Mouse (Mus musculus): ENCODE results near the gene Parp6. TPM values are rescaled to one million over a fixed set of nuclear protein-coding genes. Genes with fewer than 3 reads are reported as not detected.

The Parp6 gene
- polyA plus RNA-seq, 1 experiment from 2014 or later: 197 TPM

DNA sequence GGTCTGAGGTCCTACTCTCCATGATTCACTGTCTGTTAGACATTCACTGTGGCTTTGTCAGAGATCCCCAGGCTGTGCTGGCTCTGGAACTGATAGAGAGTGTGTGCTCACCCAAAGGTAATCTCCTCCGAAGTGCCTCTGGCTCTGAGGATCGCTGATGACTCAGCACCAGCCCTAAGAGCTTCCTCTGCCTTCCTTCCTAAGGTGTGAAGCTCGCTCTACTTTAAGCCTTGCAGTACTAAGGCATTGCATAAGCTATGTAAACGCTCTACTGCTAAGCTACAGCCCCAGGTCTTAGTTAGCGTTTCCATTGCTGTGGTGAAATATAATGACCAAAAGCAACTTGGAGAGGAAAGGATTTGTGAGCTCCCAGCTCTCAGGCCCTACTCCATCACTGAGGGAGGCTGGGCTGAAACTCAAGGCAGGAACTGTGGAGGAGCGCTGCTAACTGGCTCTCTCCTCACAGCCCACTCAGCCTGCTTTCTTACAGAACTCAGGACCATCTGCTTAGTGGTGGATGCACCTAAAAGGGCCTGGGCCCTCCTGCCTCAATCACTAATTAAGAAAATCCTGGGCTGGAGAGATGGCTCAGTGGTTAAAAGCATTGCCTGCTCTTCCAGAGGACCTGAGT, 70.4 kb downstream of the Parp6 start:
- WGBS: 53% methylated on average over 6 of the region's 6 CpGs

DNA sequence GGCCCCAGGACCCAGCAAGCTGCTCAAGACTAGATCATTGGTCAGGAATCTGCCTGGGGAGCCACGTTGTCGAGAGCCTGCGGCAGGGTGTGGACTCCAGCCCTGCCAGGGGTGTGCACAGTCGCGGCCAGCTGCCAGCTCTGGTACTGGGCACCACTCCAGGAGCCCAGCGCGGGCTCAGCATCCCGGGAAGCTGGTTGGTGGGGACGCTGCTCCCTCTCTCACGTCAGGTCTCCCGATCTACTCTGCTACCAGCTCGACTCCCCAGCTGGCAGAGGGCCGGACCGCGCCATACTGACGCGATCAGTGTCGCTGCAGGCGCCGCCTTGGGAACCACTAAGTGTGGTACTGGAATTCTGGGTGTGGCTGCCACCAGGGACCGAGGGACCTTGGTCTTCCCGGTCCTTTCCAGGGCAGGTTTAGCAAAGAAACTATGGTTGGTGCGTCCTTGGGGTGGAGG, 74.6 kb downstream of the Parp6 start:
- Histone ChIP-seq H3K4me1 (ENCODE audit: control insufficient read depth, insufficient read depth, low read depth, low read length) (peaks cover 12% of the 10 kb centered on the region), H3K4me3 (ENCODE audit: low read length) (peak overlapping the region; percentile 37), H3K4me2 (ENCODE audit: low read length) (peak overlapping the region; percentile 70), H3K36me3 (ENCODE audit: control insufficient read depth, insufficient read depth, low read length) (no peaks in the 10 kb centered on the region), H3K9ac (ENCODE audit: low read depth, low read length) (peak overlapping the region; percentile 57), H3K27ac (ENCODE audit: low read depth, low read length) (peak overlapping the region; percentile 72), H3K9me3 (ENCODE audit: control insufficient read depth, low read length) (no peaks in the 10 kb centered on the region), H3K27me3 (replicated peaks; ENCODE audit: control insufficient read depth, insufficient read depth, low read length) (no peaks in the 10 kb centered on the region)
- ATAC-seq: peak; percentile 89
- 4% methylated on average over 23 of the region's 23 CpGs for WGBS

More for the DNA sequence above, 70.4 kb downstream of the Parp6 start:
- Histone ChIP-seq H3K27me3 (replicated peaks; ENCODE audit: control insufficient read depth, insufficient read depth, low read length) (no peaks in the 10 kb centered on the region), H3K9ac (ENCODE audit: low read depth, low read length) (no peak overlapping the region), H3K4me1 (ENCODE audit: control insufficient read depth, insufficient read depth, low read depth, low read length) (peaks cover 11% of the 10 kb centered on the region), H3K4me2 (ENCODE audit: low read length) (no peak overlapping the region), H3K9me3 (ENCODE audit: control insufficient read depth, low read length) (no peaks in the 10 kb centered on the region), H3K36me3 (ENCODE audit: control insufficient read depth, insufficient read depth, low read length) (no peaks in the 10 kb centered on the region), H3K27ac (ENCODE audit: low read depth, low read length) (no peak overlapping the region), H3K4me3 (ENCODE audit: low read length) (no peak overlapping the region)
- no peak for ATAC-seq

DNA sequence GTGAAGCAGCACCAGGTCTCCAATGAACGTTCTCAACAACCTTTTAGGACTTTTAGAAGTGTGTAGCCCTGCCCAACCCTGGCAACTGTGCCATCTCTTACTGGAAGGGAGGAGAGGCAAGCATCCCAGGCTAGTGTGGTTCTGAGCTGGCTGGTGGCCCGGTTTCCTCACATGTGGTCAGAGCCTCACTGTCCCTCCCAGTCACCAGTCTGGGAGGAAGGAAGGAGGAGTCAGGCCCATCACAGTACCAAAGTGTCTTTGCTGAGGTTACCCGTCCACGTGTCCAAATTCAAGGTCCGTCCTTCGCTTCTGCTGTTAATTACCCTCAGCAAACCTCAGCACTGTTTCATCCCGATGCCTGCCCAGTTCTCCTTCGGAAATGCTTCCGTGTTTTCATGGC, 75.1 kb downstream of the Parp6 start:
- Histone ChIP-seq H3K4me3 (ENCODE audit: low read length) (peak overlapping the region; percentile 37), H3K9me3 (ENCODE audit: control insufficient read depth, low read length) (no peaks in the 10 kb centered on the region), H3K27ac (ENCODE audit: low read depth, low read length) (peak overlapping the region; percentile 72), H3K27me3 (replicated peaks; ENCODE audit: control insufficient read depth, insufficient read depth, low read length) (no peaks in the 10 kb centered on the region), H3K36me3 (ENCODE audit: control insufficient read depth, insufficient read depth, low read length) (no peaks in the 10 kb centered on the region), H3K4me2 (ENCODE audit: low read length) (peak overlapping the region; percentile 70), H3K9ac (ENCODE audit: low read depth, low read length) (peak overlapping the region; percentile 57), H3K4me1 (ENCODE audit: control insufficient read depth, insufficient read depth, low read depth, low read length) (peaks cover 12% of the 10 kb centered on the region)
- ATAC-seq: peak; percentile 73
- 32% methylated on average over 9 of the region's 9 CpGs for WGBS

DNA sequence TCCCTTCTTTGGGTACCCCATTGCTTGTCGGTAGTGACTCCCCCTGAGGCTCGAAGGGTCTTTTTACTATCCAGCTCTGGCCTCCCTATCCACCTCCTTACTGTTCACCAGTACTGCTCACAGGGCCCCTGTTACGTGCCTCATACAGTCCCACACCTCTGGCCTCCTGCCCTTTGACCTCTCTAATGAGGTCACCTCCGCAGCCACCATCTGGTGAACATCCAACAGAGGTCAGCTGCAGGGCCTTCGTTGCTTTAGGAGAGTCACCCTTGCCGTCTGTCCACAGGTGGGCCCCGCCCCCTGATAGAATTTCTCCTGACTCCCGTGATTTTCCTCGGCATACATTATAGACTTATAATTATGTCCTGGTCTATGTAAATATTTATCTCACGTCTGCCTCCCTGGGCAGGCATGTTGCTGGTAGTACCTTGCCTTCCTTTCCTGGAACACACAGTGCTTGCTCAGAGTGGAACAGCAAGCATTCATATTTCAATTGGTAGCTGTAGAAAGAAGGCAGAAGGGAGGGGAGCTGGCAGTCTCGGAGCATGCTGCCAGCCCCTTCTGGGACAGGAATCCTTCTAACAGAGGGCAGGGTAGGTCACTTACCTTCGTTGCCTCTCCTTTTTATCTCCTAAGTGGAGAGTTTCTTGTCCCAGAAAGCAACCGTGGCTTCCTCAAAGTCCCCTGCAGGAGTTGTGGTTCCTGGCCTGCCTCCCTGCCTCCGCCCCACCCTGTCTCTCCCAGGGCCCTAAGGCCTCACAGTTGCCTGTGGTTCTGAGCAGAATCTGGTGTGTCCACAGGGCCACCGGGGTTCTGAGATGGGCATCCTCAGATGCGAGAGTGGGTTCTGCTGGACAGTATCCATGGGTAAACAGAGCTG, 77.7 kb downstream of the Parp6 start:
- no peak overlapping the region for H3K27ac ChIP-seq (ENCODE audit: low read depth, low read length)
- H3K9me3 ChIP-seq (ENCODE audit: control insufficient read depth, low read length): no peaks in the 10 kb centered on the region
- H3K36me3 ChIP-seq (ENCODE audit: control insufficient read depth, insufficient read depth, low read length): no peaks in the 10 kb centered on the region
- H3K4me1 ChIP-seq (ENCODE audit: control insufficient read depth, insufficient read depth, low read depth, low read length): peaks cover 12% of the 10 kb centered on the region
- ATAC-seq: no peak
- H3K4me3 ChIP-seq (ENCODE audit: low read length): no peak overlapping the region
- no peak overlapping the region for H3K9ac ChIP-seq (ENCODE audit: low read depth, low read length)
- H3K4me2 ChIP-seq (ENCODE audit: low read length): no peak overlapping the region
- no peaks in the 10 kb centered on the region for H3K27me3 ChIP-seq (replicated peaks; ENCODE audit: control insufficient read depth, insufficient read depth, low read length)
- 65% methylated on average over 16 of the region's 16 CpGs for WGBS

DNA sequence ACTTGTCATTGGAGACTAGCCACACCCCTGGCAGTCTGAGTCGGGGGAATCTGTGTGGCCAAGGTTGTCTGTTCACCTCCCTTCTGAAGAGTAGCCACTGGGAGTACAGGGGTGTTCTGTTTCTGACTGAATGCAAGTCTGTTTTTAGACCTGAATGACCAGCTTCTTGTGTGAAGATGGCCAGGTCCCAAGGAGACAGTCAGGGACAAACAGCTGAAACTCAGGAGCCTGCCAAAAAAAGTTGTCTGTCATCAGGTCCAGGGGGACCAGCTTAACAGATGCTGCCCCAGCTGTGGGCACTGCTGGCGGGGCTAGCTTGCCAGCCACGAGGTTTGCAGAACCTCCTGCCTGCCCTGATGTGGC, 78.3 kb downstream of the Parp6 start:
- no peak overlapping the region for H3K27ac ChIP-seq (ENCODE audit: low read depth, low read length)
- peaks cover 12% of the 10 kb centered on the region for H3K4me1 ChIP-seq (ENCODE audit: control insufficient read depth, insufficient read depth, low read depth, low read length)
- 52% methylated on average over 3 of the region's 3 CpGs for WGBS
- no peak overlapping the region for H3K9ac ChIP-seq (ENCODE audit: low read depth, low read length)
- no peak overlapping the region for H3K4me2 ChIP-seq (ENCODE audit: low read length)
- H3K9me3 ChIP-seq (ENCODE audit: control insufficient read depth, low read length): no peaks in the 10 kb centered on the region
- no peaks in the 10 kb centered on the region for H3K27me3 ChIP-seq (replicated peaks; ENCODE audit: control insufficient read depth, insufficient read depth, low read length)
- no peak overlapping the region for H3K4me3 ChIP-seq (ENCODE audit: low read length)
- no peak for ATAC-seq
- no peaks in the 10 kb centered on the region for H3K36me3 ChIP-seq (ENCODE audit: control insufficient read depth, insufficient read depth, low read length)

DNA sequence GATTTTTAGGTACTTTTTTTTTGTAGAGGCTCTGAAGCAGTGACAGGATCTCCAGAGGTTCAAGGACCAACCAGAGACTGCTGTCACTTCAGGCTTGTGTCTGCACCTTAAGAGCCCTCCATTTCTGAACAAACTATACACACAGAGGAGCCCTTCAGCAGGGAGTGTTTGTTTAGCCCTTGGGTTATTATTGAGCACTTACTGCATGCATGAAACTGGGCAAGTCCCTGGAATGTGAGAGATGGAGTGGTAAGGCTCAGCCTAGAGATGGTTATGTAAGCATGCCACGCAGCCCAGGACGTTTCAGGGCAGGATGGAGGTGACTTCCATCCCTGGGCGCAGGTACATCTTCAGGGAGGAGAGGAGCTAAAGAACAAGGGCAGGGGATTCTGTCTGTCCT, 79.3 kb downstream of the Parp6 start:
- 78% methylated on average over 3 of the region's 3 CpGs for WGBS
- Histone ChIP-seq H3K4me3 (ENCODE audit: low read length) (no peak overlapping the region), H3K36me3 (ENCODE audit: control insufficient read depth, insufficient read depth, low read length) (no peaks in the 10 kb centered on the region), H3K4me2 (ENCODE audit: low read length) (no peak overlapping the region), H3K9ac (ENCODE audit: low read depth, low read length) (no peak overlapping the region), H3K27me3 (replicated peaks; ENCODE audit: control insufficient read depth, insufficient read depth, low read length) (no peaks in the 10 kb centered on the region), H3K4me1 (ENCODE audit: control insufficient read depth, insufficient read depth, low read depth, low read length) (peaks cover 12% of the 10 kb centered on the region), H3K27ac (ENCODE audit: low read depth, low read length) (no peak overlapping the region), H3K9me3 (ENCODE audit: control insufficient read depth, low read length) (no peaks in the 10 kb centered on the region)
- no peak for ATAC-seq

Other genes starting within 250 kb of the Parp6 start
- gene Arih1, start 130.7 kb upstream of the Parp6 start, polyA plus RNA-seq (2015; fragmentation: Nextera tagmentation; extraction: Ambion mirVana): 11.0 and 15.3 TPM in 2 replicates
- gene Hexa, start 77.7 kb upstream of the Parp6 start, polyA plus RNA-seq (2015; fragmentation: Nextera tagmentation; extraction: Ambion mirVana): 68.0 and 71.3 TPM in 2 replicates
- gene Tmem202, start 77.4 kb upstream of the Parp6 start, polyA plus RNA-seq (2015; fragmentation: Nextera tagmentation; extraction: Ambion mirVana): 1.1 and 1.3 TPM in 2 replicates
- gene Celf6, start 39.4 kb upstream of the Parp6 start, polyA plus RNA-seq (2015; fragmentation: Nextera tagmentation; extraction: Ambion mirVana): 46.6 and 52.6 TPM in 2 replicates
- 1,087 and 1,130 TPM in 2 replicates for gene Pkm, start 39.1 kb downstream of the Parp6 start, polyA plus RNA-seq (2015; fragmentation: Nextera tagmentation; extraction: Ambion mirVana)
- gene Gramd2, start 62.9 kb downstream of the Parp6 start, polyA plus RNA-seq (2015; fragmentation: Nextera tagmentation; extraction: Ambion mirVana): 5.4 and 5.6 TPM in 2 replicates
- 10.0 and 11.2 TPM in 2 replicates for gene Senp8, start 133.4 kb downstream of the Parp6 start, polyA plus RNA-seq (2015; fragmentation: Nextera tagmentation; extraction: Ambion mirVana)
- gene Myo9a, start 133.6 kb downstream of the Parp6 start, polyA plus RNA-seq (2015; fragmentation: Nextera tagmentation; extraction: Ambion mirVana): 23.2 and 24.9 TPM in 2 replicates